Mouse (Mus musculus) liver, embryonic 11.5 days (tissue): ENCODE measurements at regions not wholly inside any gene's neighbourhood (a gene's known extent, or its start where the extent isn't known, plus 50 kb on each side); places are given as distances from the start of the nearest gene placed in this dataset.

Source experiments
- ATAC-seq: fragments of 200-750 bp; cut with Nextera tagmentation; replicated peaks from 2 replicates; pipeline ENCODE4 v1.8.0; 2017; ENCODE audit warnings: moderate number of reproducible peaks, mild to moderate bottlenecking, moderate TSS enrichment, moderate library complexity; ENCODE audit not compliant: low FRiP score
- DNase-seq: peaks from one replicate; pipeline ENCODE4 v3.0.0-alpha.2; 2017; ENCODE audit warnings: low spot score
- H3K27ac ChIP-seq: fragments of 300-500 bp; sonication (generic); 2 replicates; pipeline ENCODE4 v1.5.1; 2014; ENCODE audit warnings: mild to moderate bottlenecking, low read depth, low read length, control low read depth
- H3K27me3 ChIP-seq: fragments of 300-500 bp; sonication (generic); replicated peaks from 2 replicates; pipeline ENCODE4 v1.6.1; 2014; ENCODE audit warnings: low read length, mixed read lengths; ENCODE audit not compliant: control insufficient read depth, insufficient read depth
- H3K36me3 ChIP-seq: fragments of 300-500 bp; sonication (generic); 2 replicates; pipeline ENCODE4 v1.6.1; 2014; ENCODE audit warnings: mild to moderate bottlenecking, low read length, moderate library complexity, mixed read lengths; ENCODE audit not compliant: control insufficient read depth, insufficient read depth
- H3K4me1 ChIP-seq: fragments of 300-500 bp; sonication (generic); replicated peaks from 2 replicates; pipeline ENCODE4 v1.6.1; 2014; ENCODE audit warnings: low read length, mixed read lengths; ENCODE audit not compliant: control insufficient read depth, insufficient read depth
- H3K4me2 ChIP-seq: fragments of 300-500 bp; sonication (generic); 2 replicates; pipeline ENCODE4 v1.6.1; 2014; ENCODE audit warnings: mild to moderate bottlenecking, control low read depth, moderate library complexity
- H3K4me3 ChIP-seq: fragments of 300-500 bp; sonication (generic); 2 replicates; pipeline ENCODE4 v1.5.1; 2014; ENCODE audit warnings: low read depth, low read length, control low read depth
- H3K9ac ChIP-seq: fragments of 300-500 bp; sonication (generic); 2 replicates; pipeline ENCODE4 v1.6.1; 2014; ENCODE audit warnings: low read depth, low read length, control low read depth
- H3K9me3 ChIP-seq: fragments of 300-500 bp; sonication (generic); 2 replicates; pipeline ENCODE4 v1.6.1; 2016; ENCODE audit warnings: low read length, inconsistent platforms, mixed read lengths; ENCODE audit not compliant: control insufficient read depth
- WGBS: fragments of 180-500 bp; shearing (Covaris S2); extraction: QIAGEN DNeasy Blood & Tissue Kit; methylation state at CpG from one replicate; pipeline ENCODE4 v1.1.7; 2014; 5-methylcytosine and 5-hydroxymethylcytosine counted together

DNA sequence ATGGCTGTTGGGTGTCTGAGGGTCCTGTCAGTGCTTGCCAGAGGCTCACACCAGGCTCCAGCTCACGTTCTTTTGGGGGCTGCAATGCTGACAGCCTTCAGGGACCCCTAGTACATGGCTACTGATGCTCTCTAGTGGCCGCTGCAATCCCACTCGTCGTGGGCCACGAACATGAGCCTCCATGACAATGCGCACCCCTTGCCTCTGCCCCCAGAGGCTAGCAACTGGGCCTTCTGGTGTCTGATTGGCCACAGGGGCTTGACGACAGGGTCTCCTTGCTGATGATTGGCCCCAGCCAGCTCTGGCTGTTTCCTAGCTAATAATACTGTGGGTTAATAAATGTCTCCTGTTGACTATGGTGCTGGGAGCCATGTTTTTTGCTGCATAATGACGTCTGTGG, 61.1 kb downstream of the Rtl1 start:
- DNase-seq (no peak), ATAC-seq (0 out of 2 replicates have a peak, but pooled peaks have one; percentile 12)
- no peak overlapping the region for H3K9ac ChIP-seq
- peaks cover 8% of the 10 kb centered on the region for H3K27me3 ChIP-seq
- H3K4me3 ChIP-seq = no peak overlapping the region
- H3K4me2 ChIP-seq = no peak overlapping the region
- no peaks in the 10 kb centered on the region for H3K4me1 ChIP-seq
- H3K36me3 ChIP-seq = no peaks in the 10 kb centered on the region
- H3K9me3 ChIP-seq = peaks cover 31% of the 10 kb centered on the region
- WGBS = 72% methylated on average over 8 of the region's 8 CpGs
- no peak overlapping the region for H3K27ac ChIP-seq

DNA sequence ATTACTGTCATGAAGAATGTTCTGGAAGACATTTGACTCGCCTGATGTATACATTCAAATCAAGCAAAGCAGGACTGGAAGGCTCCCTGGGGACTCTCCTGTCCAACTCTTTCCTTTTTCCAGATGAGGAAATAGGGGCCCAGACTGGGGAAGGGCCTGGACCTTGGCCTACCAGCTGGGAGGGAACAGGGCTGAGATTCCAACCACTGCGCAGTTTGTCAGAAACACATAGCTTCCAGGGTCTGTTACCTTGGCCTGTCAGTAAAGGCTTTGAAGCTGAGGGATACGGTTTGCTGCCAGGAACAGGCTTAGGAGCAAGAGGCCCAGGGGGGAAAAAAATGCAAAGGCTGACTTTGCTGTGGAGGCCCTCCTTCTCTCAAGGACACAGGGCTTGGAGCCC, 61.5 kb downstream of the Rtl1 start:
- Histone ChIP-seq H3K4me3 (no peak overlapping the region), H3K4me1 (no peaks in the 10 kb centered on the region), H3K4me2 (no peak overlapping the region), H3K27me3 (peaks cover 8% of the 10 kb centered on the region), H3K9ac (no peak overlapping the region), H3K9me3 (peaks cover 31% of the 10 kb centered on the region), H3K36me3 (no peaks in the 10 kb centered on the region), H3K27ac (no peak overlapping the region)
- DNase-seq (no peak), ATAC-seq (no peak)
- 82% methylated on average over 3 of the region's 3 CpGs for WGBS

GRCm38 (mm10) chr12:109536536-109536935, 63.6 kb downstream of the Rtl1 start:
- no peak overlapping the region for H3K9ac ChIP-seq
- ATAC-seq (no peak), DNase-seq (no peak)
- no peak overlapping the region for H3K4me2 ChIP-seq
- H3K27ac ChIP-seq = 0 out of 2 replicates have a peak overlapping the region, but pooled peaks have one; percentile 13
- H3K4me3 ChIP-seq = no peak overlapping the region
- H3K36me3 ChIP-seq = no peaks in the 10 kb centered on the region
- peaks cover 15% of the 10 kb centered on the region for H3K27me3 ChIP-seq
- peaks cover 13% of the 10 kb centered on the region for H3K4me1 ChIP-seq
- WGBS = 66% methylated on average over 3 of the region's 3 CpGs
- H3K9me3 ChIP-seq = peaks cover 23% of the 10 kb centered on the region

- Histone ChIP-seq H3K27me3 (peaks cover 13% of the 10 kb centered on the region), H3K9ac (no peak overlapping the region), H3K36me3 (no peaks in the 10 kb centered on the region), H3K4me2 (no peak overlapping the region), H3K4me1 (peaks cover 25% of the 10 kb centered on the region), H3K27ac (peak overlapping the region; percentile 70), H3K4me3 (no peak overlapping the region), H3K9me3 (peaks cover 8% of the 10 kb centered on the region; the same call in 1 of the 2 replicates)
- DNase-seq (no peak), ATAC-seq (no peak)
- WGBS = 48% methylated on average over 8 of the region's 8 CpGs
Measured at GRCm38 (mm10) chr12:109532392-109532791, 67.7 kb downstream of the Rtl1 start.

- no peak for DNase-seq
- H3K36me3 ChIP-seq = no peaks in the 10 kb centered on the region
- H3K4me3 ChIP-seq = no peak overlapping the region
- H3K4me1 ChIP-seq = peaks cover 25% of the 10 kb centered on the region
- H3K9me3 ChIP-seq = peaks cover 11% of the 10 kb centered on the region; the same call in 1 of the 2 replicates
- no peak overlapping the region for H3K9ac ChIP-seq
- no peak overlapping the region for H3K4me2 ChIP-seq
- peaks cover 13% of the 10 kb centered on the region for H3K27me3 ChIP-seq
- peak overlapping the region; percentile 70 for H3K27ac ChIP-seq
- WGBS = 59% methylated on average over 8 of the region's 8 CpGs
- no peak for ATAC-seq
Measured at GRCm38 (mm10) chr12:109531347-109532023, 68.6 kb downstream of the Rtl1 start.

DNA sequence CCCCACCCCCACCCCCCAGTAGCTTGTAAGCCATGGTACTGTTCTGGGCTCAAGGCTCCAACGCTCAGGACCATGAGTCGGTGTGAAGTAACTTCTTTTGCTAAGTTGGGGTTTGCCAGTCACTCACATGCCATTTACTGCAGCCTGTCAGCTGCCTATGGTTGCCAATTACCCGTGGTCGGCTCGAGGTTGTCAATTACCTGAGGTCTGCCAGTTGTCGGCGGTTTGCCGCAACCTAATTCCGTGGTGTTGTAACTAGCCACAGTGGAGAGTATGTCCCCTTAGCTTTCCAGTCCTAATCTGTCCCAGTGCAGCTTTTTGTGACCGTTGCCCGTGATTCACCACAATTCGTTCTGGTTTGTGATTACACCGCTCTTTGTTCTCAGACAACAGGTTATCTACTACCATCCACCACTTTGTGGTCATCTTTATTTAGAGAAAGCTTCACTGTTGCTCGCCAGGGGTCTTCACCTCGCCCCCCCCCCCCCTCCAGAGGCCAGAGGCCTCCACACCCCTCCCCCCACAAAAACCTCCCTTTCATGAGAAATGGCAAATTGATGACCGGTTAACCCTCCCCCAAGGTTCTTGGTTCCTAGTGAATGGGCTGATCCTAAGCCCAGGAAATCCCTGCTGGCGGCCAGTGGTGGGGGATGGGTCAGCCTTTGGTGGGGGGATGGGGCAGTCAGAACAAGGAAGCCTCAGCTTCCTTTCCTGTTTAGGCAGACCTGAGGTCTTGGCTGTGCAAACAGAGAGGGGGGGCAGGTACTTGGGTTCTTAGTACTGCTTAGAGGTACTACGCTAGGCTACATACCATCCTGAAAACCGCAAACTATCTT, 69.7 kb downstream of the Rtl1 start:
- WGBS = 40% methylated on average over 19 of the region's 19 CpGs
- H3K4me2 ChIP-seq = no peak overlapping the region
- H3K4me3 ChIP-seq = no peak overlapping the region
- no peaks in the 10 kb centered on the region for H3K36me3 ChIP-seq
- no peak for DNase-seq
- H3K27me3 ChIP-seq = peaks cover 13% of the 10 kb centered on the region
- H3K9ac ChIP-seq = no peak overlapping the region
- peaks cover 11% of the 10 kb centered on the region; the same call in 1 of the 2 replicates for H3K9me3 ChIP-seq
- no peak overlapping the region for H3K27ac ChIP-seq
- peaks cover 25% of the 10 kb centered on the region for H3K4me1 ChIP-seq
- no peak for ATAC-seq

- H3K9ac ChIP-seq = no peak overlapping the region
- no peak overlapping the region for H3K27ac ChIP-seq
- H3K4me3 ChIP-seq = no peak overlapping the region
- WGBS = 52% methylated on average over 6 of the region's 6 CpGs
- ATAC-seq (no peak), DNase-seq (no peak)
- H3K9me3 ChIP-seq = peaks cover 11% of the 10 kb centered on the region; the same call in 1 of the 2 replicates
- no peak overlapping the region for H3K4me2 ChIP-seq
- peaks cover 25% of the 10 kb centered on the region for H3K4me1 ChIP-seq
- peaks cover 13% of the 10 kb centered on the region for H3K27me3 ChIP-seq
- H3K36me3 ChIP-seq = no peaks in the 10 kb centered on the region
Measured at GRCm38 (mm10) chr12:109529501-109529900, 70.6 kb downstream of the Rtl1 start.

- no peaks in the 10 kb centered on the region for H3K36me3 ChIP-seq
- H3K9ac ChIP-seq = no peak overlapping the region
- no peak for ATAC-seq
- WGBS = 56% methylated on average over 5 of the region's 5 CpGs
- no peak overlapping the region; the same call in 1 of the 2 replicates for H3K4me3 ChIP-seq
- H3K27me3 ChIP-seq = peaks cover 13% of the 10 kb centered on the region
- peaks cover 25% of the 10 kb centered on the region for H3K4me1 ChIP-seq
- no peak for DNase-seq
- H3K27ac ChIP-seq = no peak overlapping the region
- H3K9me3 ChIP-seq = peaks cover 11% of the 10 kb centered on the region; the same call in 1 of the 2 replicates
- no peak overlapping the region for H3K4me2 ChIP-seq
Measured at GRCm38 (mm10) chr12:109528966-109529365, 71.2 kb downstream of the Rtl1 start.
